Mouse (Mus musculus): ENCODE results near the gene Styk1.

- no peak for TF ChIP-seq CTCF (IDR thresholded peaks at IDR 0.05; ENCODE audit: low read depth)
- TF ChIP-seq EP300 (IDR thresholded peaks at IDR 0.05; ENCODE audit: low read depth): no peak
These were observed 81.1 kb downstream of the Styk1 start for GRCm38 (mm10) chr6:131272311-131272710.
